Mouse (Mus musculus): ENCODE results near the gene Nthl1.

The Nthl1 gene

DNA sequence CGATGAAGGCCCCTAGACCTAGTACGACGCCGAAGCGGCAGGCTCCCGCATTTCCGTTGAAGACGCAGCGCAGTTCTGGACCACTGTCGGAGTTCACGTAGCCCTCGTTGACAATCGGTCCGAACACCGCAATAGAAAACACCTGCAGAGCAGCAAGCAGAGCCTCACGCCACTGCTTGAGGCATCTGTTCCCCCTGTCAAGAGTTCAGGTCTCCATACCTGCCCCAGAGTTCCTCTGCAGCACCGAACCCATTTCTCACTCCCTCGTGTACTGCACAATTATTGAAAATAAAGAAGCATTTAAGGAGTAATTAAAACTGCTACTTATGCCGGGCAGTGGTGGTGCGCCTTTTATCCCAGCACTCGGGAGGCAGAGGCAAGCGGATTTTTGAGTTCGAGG is 55.1 kb downstream of the Nthl1 start:
- intact Hi-C loops (cut with DNase I) = no loop called here

Small RNA genes lying within 50 kb of the gene (microRNA-seq; reads per million reads assigned to microRNA genes)
- gene Gm24589 = 0.23 to 1.2 reads per million in 2 experiments
